Mouse (Mus musculus) CH12.LX (cell line): Measurements from ENCODE around the gene Bscl2. TPM values are rescaled to one million over a fixed set of nuclear protein-coding genes. Genes with fewer than 3 reads are reported as not detected.

ENCODE experiments used
- DNase-seq: peaks from one replicate; pipeline ENCODE4 v3.0.0-alpha.2; 2013; ENCODE audit errors: extremely low read depth
- H3K27ac ChIP-seq: 2 replicates; pipeline ENCODE4 v1.5.1; 2012; ENCODE audit warnings: low read depth, mild to moderate bottlenecking, control low read depth, moderate library complexity; ENCODE audit not compliant: insufficient read depth
- H3K27me3 ChIP-seq: replicated peaks from 2 replicates; pipeline ENCODE3; 2012; ENCODE audit warnings: inconsistent platforms
- H3K36me3 ChIP-seq, 2 experiments: replicated peaks in 1 of 2; 2 replicates each; pipeline versions ENCODE3 to v1.6.1; 2012; ENCODE audit warnings: inconsistent platforms in 1 of 2, low read length in 1 of 2, mild to moderate bottlenecking in 1 of 2, mixed read lengths in 1 of 2, moderate library complexity in 1 of 2; ENCODE audit not compliant: control insufficient read depth in 1 of 2, insufficient read depth in 1 of 2
- H3K4me1 ChIP-seq, 2 experiments: 2 replicates each; pipeline ENCODE4 v1.6.1; 2012; ENCODE audit warnings: inconsistent platforms in 1 of 2, moderate library complexity in 1 of 2; ENCODE audit not compliant: insufficient read depth in 2 of 2, control insufficient read depth in 1 of 2
- H3K4me2 ChIP-seq: 2 replicates; pipeline ENCODE4 v1.6.1; 2012; ENCODE audit warnings: low read depth, mild to moderate bottlenecking, control low read depth; ENCODE audit not compliant: poor library complexity, insufficient read depth, severe bottlenecking
- H3K4me3 ChIP-seq, 3 experiments: fragments of 150-350 bp in 1 of 3; sonication (generic) in 1 of 3; replicated peaks in 1 of 3; 2 replicates each; pipeline versions ENCODE3 to v1.5.1; 2011 to 2012; ENCODE audit warnings: low read depth in 2 of 3, low read length in 2 of 3, mild to moderate bottlenecking in 2 of 3, moderate library complexity in 2 of 3, control low read depth in 1 of 3, improper control_type of control experiment in 1 of 3, inconsistent platforms in 1 of 3, mixed read lengths in 1 of 3; ENCODE audit not compliant: poor library complexity in 1 of 3
- H3K79me2 ChIP-seq: replicated peaks from 2 replicates; pipeline ENCODE4 v1.6.1; 2012; ENCODE audit warnings: mild to moderate bottlenecking, moderate library complexity; ENCODE audit not compliant: control insufficient read depth, poor library complexity, insufficient read depth, severe bottlenecking; ENCODE audit errors: extremely low read depth
- H3K9ac ChIP-seq: 2 replicates; pipeline ENCODE4 v1.6.1; 2012; ENCODE audit warnings: low read depth, mild to moderate bottlenecking, control low read depth, moderate library complexity; ENCODE audit not compliant: insufficient read depth
- H3K9me3 ChIP-seq: replicated peaks from 2 replicates; pipeline ENCODE3; 2012; ENCODE audit warnings: low read length, inconsistent platforms, mixed read lengths
- BHLHE40 ChIP-seq: IDR thresholded peaks from 2 replicates; pipeline ENCODE4 v1.6.1; 2011; ENCODE audit warnings: mild to moderate bottlenecking, low read depth, low read length, improper control_type of control experiment
- CHD1 ChIP-seq: IDR thresholded peaks from 2 replicates; pipeline ENCODE4 v1.6.1; 2012; ENCODE audit warnings: low read depth, low read length, improper control_type of control experiment, inconsistent platforms
- CHD2 ChIP-seq: IDR thresholded peaks from 2 replicates; pipeline ENCODE4 v1.6.1; 2011; ENCODE audit warnings: low read length, improper control_type of control experiment
- IRF4 ChIP-seq: IDR thresholded peaks from 2 replicates; pipeline ENCODE4 v1.6.1; 2014; ENCODE audit warnings: low read depth, mild to moderate bottlenecking, inconsistent platforms, low read length, improper control_type of control experiment
- JUN ChIP-seq: IDR thresholded peaks from 2 replicates; pipeline ENCODE4 v1.6.1; 2011; ENCODE audit warnings: low read depth, mild to moderate bottlenecking, low read length, improper control_type of control experiment, moderate library complexity; ENCODE audit not compliant: insufficient read depth
- KAT2A ChIP-seq: IDR thresholded peaks from 2 replicates; pipeline ENCODE4 v1.6.1; 2012; ENCODE audit warnings: low read length, improper control_type of control experiment, inconsistent platforms; ENCODE audit not compliant: insufficient replicate concordance
- MAX ChIP-seq: IDR thresholded peaks from 2 replicates; pipeline ENCODE4 v1.6.1; 2011; ENCODE audit warnings: low read length, improper control_type of control experiment
- MAZ ChIP-seq: IDR thresholded peaks from 2 replicates; pipeline ENCODE4 v1.6.1; 2012; ENCODE audit warnings: low read depth, mild to moderate bottlenecking, inconsistent platforms, low read length, improper control_type of control experiment, moderate library complexity
- MEF2A ChIP-seq: IDR thresholded peaks from 2 replicates; pipeline ENCODE4 v1.6.1; 2014; ENCODE audit warnings: low read depth, mild to moderate bottlenecking, inconsistent platforms, low read length, improper control_type of control experiment, borderline replicate concordance
- MXI1 ChIP-seq: IDR thresholded peaks from 2 replicates; pipeline ENCODE4 v1.6.1; 2011; ENCODE audit warnings: mild to moderate bottlenecking, low read depth, low read length, improper control_type of control experiment
- MYC ChIP-seq: IDR thresholded peaks from 2 replicates; pipeline ENCODE4 v1.6.1; 2011; ENCODE audit warnings: low read depth, mild to moderate bottlenecking, improper control_type of control experiment, low read length
- NELFE ChIP-seq: IDR thresholded peaks from 2 replicates; pipeline ENCODE4 v1.6.1; 2011; ENCODE audit warnings: low read depth, low read length, improper control_type of control experiment
- POLR2A ChIP-seq: IDR thresholded peaks from 2 replicates; pipeline ENCODE4 v1.6.1; 2011; ENCODE audit warnings: low read depth, mild to moderate bottlenecking, improper control_type of control experiment, low read length
- POLR2AphosphoS2 ChIP-seq: IDR thresholded peaks from 2 replicates; pipeline ENCODE4 v1.6.1; 2011; ENCODE audit warnings: low read depth, low read length, improper control_type of control experiment
- RCOR1 ChIP-seq: conservative IDR thresholded peaks from 2 replicates; pipeline ENCODE4 v1.6.1; 2012; ENCODE audit warnings: low read depth, mild to moderate bottlenecking, inconsistent platforms, low read length, improper control_type of control experiment
- SIN3A ChIP-seq: IDR thresholded peaks from 2 replicates; pipeline ENCODE4 v1.6.1; 2012; ENCODE audit warnings: low read length, improper control_type of control experiment, inconsistent platforms
- SMC3 ChIP-seq: IDR thresholded peaks from 2 replicates; pipeline ENCODE4 v1.6.1; 2011; ENCODE audit warnings: low read depth, low read length, improper control_type of control experiment
- TBP ChIP-seq: conservative IDR thresholded peaks from 2 replicates; pipeline ENCODE4 v1.6.1; 2011; ENCODE audit warnings: low read depth, low read length, improper control_type of control experiment
- TCF12 ChIP-seq: IDR thresholded peaks from 2 replicates; pipeline ENCODE4 v1.6.1; 2014; ENCODE audit warnings: low read depth, mild to moderate bottlenecking, inconsistent platforms, low read length, improper control_type of control experiment
- ZMIZ1 ChIP-seq: IDR thresholded peaks from 2 replicates; pipeline ENCODE4 v1.6.1; 2012; ENCODE audit warnings: low read depth, mild to moderate bottlenecking, inconsistent platforms, low read length, improper control_type of control experiment
- dilution Hi-C: fragments of 300-500 bp; cut with MboI; formaldehyde crosslinking; loops from 2 replicates; pipeline ENCODE4 v1.14.3; 2020; ENCODE audit warnings: low sequenced_read_pairs; ENCODE audit not compliant: extremely low pct_unique_long_range_greater_than_20kb, extremely low pct_ligation_motif_present
- in situ Hi-C: fragments of 300-500 bp; cut with MboI; formaldehyde crosslinking; loops from 3 replicates; pipeline ENCODE4 v1.14.3; 2019; ENCODE audit warnings: low sequenced_read_pairs, low pct_ligation_motif_present, low pct_unique_long_range_greater_than_20kb, mixed read lengths
- polyA plus RNA-seq: library from polyadenylated mRNA; unstranded; fragments of >175 nt; gene quantifications from 2 replicates; pipeline ENCODE4 v1.2.1, GENCODE M21; 2012; ENCODE audit warnings: low read depth; ENCODE audit not compliant: insufficient read length
- total RNA-seq, 2 experiments: library from RNA; depleted of rRNA; stranded (reverse); fragments of 300-350 nt in 1 of 2; fragments of >200 nt in 1 of 2; gene quantifications; 2 replicates each; pipeline ENCODE4 v1.2.3; 2012 to 2014

Gene Bscl2
- total and polyA plus RNA-seq, 3 experiments = 30.9 to 117 (median 51.6) TPM

GRCm38 (mm10) chr19:8886916-8887584 is 49.8 kb downstream of the Bscl2 start:
- H3K79me2 ChIP-seq = peaks cover 26% of the 10 kb centered on the region
- H3K4me3 ChIP-seq = peak overlapping the region; percentile 6 to 77 (median 68)
- H3K27ac ChIP-seq = no peak overlapping the region
- no peaks in the 10 kb centered on the region for H3K9me3 ChIP-seq
- dilution Hi-C loops = no loop called here
- H3K4me2 ChIP-seq = peak overlapping the region; percentile 66
- peaks cover 14 to 22% of the 10 kb centered on the region in 2 experiments for H3K36me3 ChIP-seq
- in situ Hi-C loops = no loop called here
- no peak for DNase-seq
- H3K27me3 ChIP-seq = no peaks in the 10 kb centered on the region
- no peak for TF ChIP-seq BHLHE40
- no peak for TF ChIP-seq JUN
- peak; percentile 66; the same call in 1 of the 2 replicates for TF ChIP-seq ZMIZ1
- TF ChIP-seq TCF12 = no peak
- peak; percentile 43; the same call in 1 of the 2 replicates for TF ChIP-seq SIN3A
- peak; percentile 27 for TF ChIP-seq CHD1
- TF ChIP-seq POLR2AphosphoS2 = peak; percentile 93
- no peak for TF ChIP-seq RCOR1
- 0 out of 2 replicates have a peak, but pooled peaks have one; percentile 44 for TF ChIP-seq MXI1
- TF ChIP-seq NELFE = 0 out of 2 replicates have a peak, but pooled peaks have one; percentile 44
- TF ChIP-seq MYC = no peak
- peak; percentile 46 for TF ChIP-seq POLR2A
- peak; percentile 85 for TF ChIP-seq CHD2
- TF ChIP-seq KAT2A = 0 out of 2 replicates have a peak, but pooled peaks have one; percentile 41
- TF ChIP-seq, all 38 proteins: peak for 9
- H3K9ac ChIP-seq = peak overlapping the region; percentile 95
- peaks cover 0 to 32% of the 10 kb centered on the region in 2 experiments; a peak in 2 of 4 replicates for H3K4me1 ChIP-seq

- Histone ChIP-seq H3K27ac (peak overlapping the region; percentile 5; the same call in 1 of the 2 replicates), H3K9me3 (no peaks in the 10 kb centered on the region), H3K79me2 (peaks cover 26% of the 10 kb centered on the region), H3K27me3 (no peaks in the 10 kb centered on the region), H3K4me3 (peak overlapping the region; percentile 68 to 77 (median 74)), H3K36me3 (peaks cover 14 to 22% of the 10 kb centered on the region in 2 experiments), H3K4me1 (peaks cover 0 to 32% of the 10 kb centered on the region in 2 experiments; a peak in 2 of 4 replicates)
- in situ Hi-C loops = no loop called here
- TF ChIP-seq POLR2AphosphoS2 (peak; percentile 57; the same call in 1 of the 2 replicates), MXI1 (peak; percentile 71), TBP (no peak), IRF4 (no peak), SMC3 (no peak), SIN3A (no peak; the same call in 1 of the 2 replicates), RCOR1 (no peak), MEF2A (no peak), BHLHE40 (peak; percentile 40; the same call in 1 of the 2 replicates), MYC (peak; percentile 91), ZMIZ1 (no peak; the same call in 1 of the 2 replicates), MAZ (0 out of 2 replicates have a peak, but pooled peaks have one; percentile 3), MAX (peak; percentile 78)
- TF ChIP-seq, all 38 proteins: peak for 6
- DNase-seq = no peak
- Histone ChIP-seq H3K4me2 (peak overlapping the region; percentile 66), H3K9ac (peak overlapping the region; percentile 95)
- dilution Hi-C loops = no loop called here
These were observed 50.6 kb downstream of the Bscl2 start for GRCm38 (mm10) chr19:8887585-8888463.
